Mouse (Mus musculus): ENCODE measurements at regions not wholly inside any gene's neighbourhood (a gene's known extent, or its start where the extent isn't known, plus 50 kb on each side); places are given as distances from the start of the nearest gene placed in this dataset.

- 81% methylated on average over 2 of the region's 2 CpGs for WGBS
- no peak overlapping the region for H3K4me3 ChIP-seq
- DNase-seq (ENCODE audit: low spot score), result no peak
- H3K27me3 ChIP-seq (ENCODE audit: insufficient read depth, poor library complexity, severe bottlenecking), result peaks cover 32% of the 10 kb centered on the region
- no peaks in the 10 kb centered on the region for H3K9me3 ChIP-seq
- no peaks in the 10 kb centered on the region for H3K36me3 ChIP-seq
- H3K4me1 ChIP-seq (replicated peaks), result peaks cover 7% of the 10 kb centered on the region; the same call in 1 of the 2 replicates
- no peak overlapping the region for H3K27ac ChIP-seq
These were observed 157.5 kb upstream of the Ankrd55 start for GRCm38 (mm10) chr13:112130774-112131173.

- no peak overlapping the region for H3K4me3 ChIP-seq
- H3K27me3 ChIP-seq (ENCODE audit: insufficient read depth, poor library complexity, severe bottlenecking), result peaks cover 32% of the 10 kb centered on the region
- DNase-seq (ENCODE audit: low spot score), result no peak
- H3K4me1 ChIP-seq (replicated peaks), result peaks cover 7% of the 10 kb centered on the region; the same call in 1 of the 2 replicates
- no peak overlapping the region for H3K27ac ChIP-seq
- 43% methylated on average over 12 of the region's 12 CpGs for WGBS
- no peaks in the 10 kb centered on the region for H3K9me3 ChIP-seq
- H3K36me3 ChIP-seq, result no peaks in the 10 kb centered on the region
These were observed 157.1 kb upstream of the Ankrd55 start for GRCm38 (mm10) chr13:112131191-112131590.

- WGBS, result 94% methylated on average over 2 of the region's 2 CpGs
- peaks cover 23% of the 10 kb centered on the region for H3K27me3 ChIP-seq (ENCODE audit: insufficient read depth, poor library complexity, severe bottlenecking)
- DNase-seq (ENCODE audit: low spot score), result no peak
- H3K4me3 ChIP-seq, result no peak overlapping the region
- H3K36me3 ChIP-seq, result no peaks in the 10 kb centered on the region
- no peak overlapping the region for H3K27ac ChIP-seq
- no peaks in the 10 kb centered on the region for H3K9me3 ChIP-seq
- H3K4me1 ChIP-seq (replicated peaks), result peaks cover 7% of the 10 kb centered on the region; the same call in 1 of the 2 replicates
These were observed 154.5 kb upstream of the Ankrd55 start for GRCm38 (mm10) chr13:112133736-112134135.

GRCm38 (mm10) chr13:112134701-112135100, 153.6 kb upstream of the Ankrd55 start:
- H3K36me3 ChIP-seq, result no peaks in the 10 kb centered on the region
- H3K27ac ChIP-seq, result no peak overlapping the region
- H3K9me3 ChIP-seq, result no peaks in the 10 kb centered on the region
- WGBS, result 93% methylated on average over 4 of the region's 4 CpGs
- H3K4me1 ChIP-seq (replicated peaks), result peaks cover 7% of the 10 kb centered on the region; the same call in 1 of the 2 replicates
- H3K4me3 ChIP-seq, result no peak overlapping the region
- H3K27me3 ChIP-seq (ENCODE audit: insufficient read depth, poor library complexity, severe bottlenecking), result peaks cover 16% of the 10 kb centered on the region
- no peak for DNase-seq (ENCODE audit: low spot score)

DNA sequence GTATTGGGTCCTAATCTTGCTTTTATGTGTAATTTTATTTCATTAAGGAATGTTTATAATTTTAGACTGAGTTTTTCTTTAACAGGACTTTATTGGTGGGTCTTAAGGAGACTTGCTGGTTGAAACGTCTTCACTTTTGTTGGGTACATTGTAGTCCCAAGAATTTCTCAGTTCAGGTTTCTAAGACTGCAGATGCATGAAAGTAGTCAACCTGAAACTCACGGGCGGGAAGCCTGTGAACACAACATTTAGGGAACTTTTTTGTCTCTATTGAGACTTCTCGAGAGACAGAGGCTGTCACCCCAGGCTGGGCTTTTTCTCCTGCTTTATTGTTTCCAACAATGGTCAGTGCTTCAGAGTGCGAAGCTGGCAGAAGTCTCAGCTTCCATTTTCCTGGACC, 152.5 kb upstream of the Ankrd55 start:
- H3K4me3 ChIP-seq, result no peak overlapping the region
- peaks cover 7% of the 10 kb centered on the region; the same call in 1 of the 2 replicates for H3K4me1 ChIP-seq (replicated peaks)
- no peaks in the 10 kb centered on the region for H3K9me3 ChIP-seq
- H3K27ac ChIP-seq, result no peak overlapping the region
- 45% methylated on average over 5 of the region's 5 CpGs for WGBS
- no peaks in the 10 kb centered on the region for H3K36me3 ChIP-seq
- peaks cover 9% of the 10 kb centered on the region; the same call in 1 of the 2 replicates for H3K27me3 ChIP-seq (ENCODE audit: insufficient read depth, poor library complexity, severe bottlenecking)
- no peak for DNase-seq (ENCODE audit: low spot score)

DNA sequence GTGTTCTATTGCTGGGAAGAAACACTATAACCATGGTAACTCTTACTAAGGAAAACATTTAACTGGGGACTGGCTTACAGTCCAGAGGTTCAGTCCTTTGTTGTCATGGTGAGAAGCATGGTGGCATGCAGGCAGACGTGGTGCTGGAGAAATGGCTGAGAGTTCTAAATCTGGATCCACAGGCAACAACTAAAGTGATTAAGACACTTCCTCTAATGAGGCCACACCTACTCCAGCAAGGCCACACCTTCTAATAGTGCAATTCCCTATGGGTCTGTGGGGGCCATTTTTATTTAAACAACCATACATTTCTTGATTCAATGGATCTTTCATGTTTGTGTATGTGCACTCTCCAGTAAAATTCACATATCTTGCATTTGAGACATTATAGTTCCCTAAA, 151.4 kb upstream of the Ankrd55 start:
- Histone ChIP-seq H3K27ac (no peak overlapping the region), H3K4me1 (replicated peaks) (no peaks in the 10 kb centered on the region), H3K9me3 (no peaks in the 10 kb centered on the region), H3K4me3 (no peak overlapping the region), H3K27me3 (ENCODE audit: insufficient read depth, poor library complexity, severe bottlenecking) (peaks cover 9% of the 10 kb centered on the region; the same call in 1 of the 2 replicates), H3K36me3 (no peaks in the 10 kb centered on the region)
- no peak for DNase-seq (ENCODE audit: low spot score)
- WGBS, result 49% methylated on average over 1 of the region's 1 CpGs

DNA sequence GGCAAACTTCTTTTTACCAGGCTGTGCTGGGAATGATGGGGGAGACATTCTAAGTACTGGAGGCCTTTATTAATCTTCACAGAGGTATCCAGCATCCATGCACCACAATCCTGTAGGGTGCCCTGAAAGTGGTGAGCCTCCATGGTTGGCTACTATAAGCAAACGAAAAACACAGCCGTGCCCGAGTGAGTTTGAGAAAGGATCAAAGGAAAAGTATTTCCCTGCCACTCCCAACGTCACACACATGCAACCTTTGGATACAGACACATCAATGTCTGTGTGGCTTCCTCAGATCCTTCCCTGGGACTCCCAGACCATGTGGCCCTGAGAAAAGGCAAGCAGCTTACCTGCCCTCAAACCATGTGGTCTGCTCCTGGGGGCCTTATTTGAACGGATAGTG, 147.4 kb upstream of the Ankrd55 start:
- DNase-seq (ENCODE audit: low spot score), result no peak
- peaks cover 2% of the 10 kb centered on the region; the same call in 1 of the 2 replicates for H3K27me3 ChIP-seq (ENCODE audit: insufficient read depth, poor library complexity, severe bottlenecking)
- H3K4me3 ChIP-seq, result no peak overlapping the region
- H3K4me1 ChIP-seq (replicated peaks), result peaks cover 12% of the 10 kb centered on the region
- WGBS, result 75% methylated on average over 5 of the region's 5 CpGs
- H3K36me3 ChIP-seq, result no peaks in the 10 kb centered on the region
- H3K9me3 ChIP-seq, result no peaks in the 10 kb centered on the region
- no peak overlapping the region for H3K27ac ChIP-seq

GRCm38 (mm10) chr13:112144393-112145348, 143.6 kb upstream of the Ankrd55 start:
- 72% methylated on average over 7 of the region's 7 CpGs for WGBS
- Histone ChIP-seq H3K27ac (no peak overlapping the region), H3K4me3 (no peak overlapping the region), H3K4me1 (replicated peaks) (peaks cover 20% of the 10 kb centered on the region), H3K36me3 (no peaks in the 10 kb centered on the region), H3K27me3 (ENCODE audit: insufficient read depth, poor library complexity, severe bottlenecking) (peaks cover 5% of the 10 kb centered on the region; the same call in 1 of the 2 replicates), H3K9me3 (no peaks in the 10 kb centered on the region)
- no peak for DNase-seq (ENCODE audit: low spot score)

DNA sequence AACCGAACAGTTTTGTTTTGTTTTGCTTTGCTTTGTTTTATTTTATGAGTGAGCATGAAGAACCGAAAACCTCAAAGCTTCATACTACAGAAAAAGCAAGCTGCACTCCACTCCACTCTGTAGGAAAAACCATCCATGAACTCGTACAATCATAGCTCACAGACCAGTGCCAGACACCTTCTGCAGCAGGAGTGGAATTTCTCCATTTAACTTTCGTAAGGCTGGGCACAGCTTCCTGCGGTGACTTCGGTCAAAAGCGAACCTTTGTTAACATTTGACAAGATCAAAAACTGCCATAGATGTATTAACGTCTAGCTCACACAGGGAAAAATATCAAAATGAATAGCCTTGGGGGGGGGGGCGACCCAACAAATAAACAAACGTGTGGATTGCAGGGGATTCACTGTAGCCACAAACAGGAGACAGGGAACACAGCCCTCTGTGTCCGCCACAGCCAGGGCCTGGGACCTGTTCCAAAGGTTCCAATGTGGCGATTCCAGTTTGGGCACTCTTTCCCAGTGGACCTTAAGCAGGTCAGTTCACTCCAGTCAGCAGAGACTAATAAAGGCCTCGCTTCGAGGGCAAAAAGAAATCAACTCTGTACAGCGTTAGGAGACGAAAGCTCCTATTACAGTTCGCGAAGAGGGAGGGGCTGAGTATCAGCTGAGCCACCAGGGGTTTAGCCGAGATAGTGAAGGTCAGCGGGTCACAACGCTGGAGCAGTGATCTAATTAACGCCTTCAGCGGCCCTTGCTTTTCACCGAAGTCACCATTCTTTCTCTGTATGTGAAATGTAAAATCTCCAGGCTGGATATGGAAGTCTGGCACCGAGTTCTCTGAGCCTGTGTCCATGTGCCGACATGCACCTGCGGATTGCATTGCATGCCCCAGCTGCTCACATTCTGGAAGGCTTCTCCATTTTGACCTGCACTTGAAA, 135.4 kb upstream of the Ankrd55 start:
- Histone ChIP-seq H3K4me3 (peak overlapping the region; percentile 29), H3K27me3 (ENCODE audit: insufficient read depth, poor library complexity, severe bottlenecking) (peaks cover 10% of the 10 kb centered on the region), H3K4me1 (replicated peaks) (peaks cover 22% of the 10 kb centered on the region), H3K36me3 (no peaks in the 10 kb centered on the region), H3K27ac (peak overlapping the region; percentile 50; the same call in 1 of the 2 replicates), H3K9me3 (no peaks in the 10 kb centered on the region)
- WGBS, result 16% methylated on average over 27 of the region's 27 CpGs
- peak; percentile 41 for DNase-seq (ENCODE audit: low spot score)

DNA sequence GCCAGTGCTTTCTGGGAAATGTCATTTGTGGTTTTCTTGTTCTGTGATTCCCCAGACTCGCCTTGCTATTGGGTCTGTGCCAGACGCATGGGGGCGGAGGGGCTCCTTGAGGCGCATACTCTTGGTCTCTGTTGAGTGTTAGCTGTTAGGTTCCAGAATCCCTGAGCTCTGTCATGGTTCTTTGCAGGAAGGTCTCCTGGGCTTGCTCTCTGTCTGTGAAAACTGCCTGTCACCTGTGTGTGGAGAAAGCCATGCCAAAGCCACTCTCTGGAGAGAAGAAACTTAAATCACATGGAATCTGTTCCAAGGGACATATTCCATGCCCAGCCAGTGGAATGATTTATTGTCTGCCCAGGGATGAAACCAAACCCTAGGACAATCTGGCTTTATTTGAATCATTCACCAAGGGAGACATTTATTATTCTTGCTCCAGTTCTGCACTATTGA, 134.5 kb upstream of the Ankrd55 start:
- H3K4me3 ChIP-seq, result no peak overlapping the region
- H3K27ac ChIP-seq, result no peak overlapping the region
- no peak for DNase-seq (ENCODE audit: low spot score)
- no peaks in the 10 kb centered on the region for H3K9me3 ChIP-seq
- 57% methylated on average over 4 of the region's 4 CpGs for WGBS
- H3K27me3 ChIP-seq (ENCODE audit: insufficient read depth, poor library complexity, severe bottlenecking), result peaks cover 10% of the 10 kb centered on the region
- peaks cover 22% of the 10 kb centered on the region for H3K4me1 ChIP-seq (replicated peaks)
- no peaks in the 10 kb centered on the region for H3K36me3 ChIP-seq

- Histone ChIP-seq H3K4me1 (replicated peaks) (peaks cover 14% of the 10 kb centered on the region), H3K4me3 (no peak overlapping the region), H3K27ac (no peak overlapping the region), H3K36me3 (no peaks in the 10 kb centered on the region), H3K9me3 (no peaks in the 10 kb centered on the region), H3K27me3 (ENCODE audit: insufficient read depth, poor library complexity, severe bottlenecking) (no peaks in the 10 kb centered on the region)
- no peak for DNase-seq (ENCODE audit: low spot score)
- WGBS, result 79% methylated on average over 9 of the region's 9 CpGs
These were observed 128.7 kb upstream of the Ankrd55 start for GRCm38 (mm10) chr13:112159430-112160172.

- H3K4me3 ChIP-seq, result no peak overlapping the region
- no peaks in the 10 kb centered on the region for H3K36me3 ChIP-seq
- WGBS, result 63% methylated on average over 2 of the region's 2 CpGs
- H3K27ac ChIP-seq, result no peak overlapping the region; the same call in 1 of the 2 replicates
- DNase-seq (ENCODE audit: low spot score), result no peak
- H3K4me1 ChIP-seq (replicated peaks), result peaks cover 18% of the 10 kb centered on the region
- no peaks in the 10 kb centered on the region for H3K27me3 ChIP-seq (ENCODE audit: insufficient read depth, poor library complexity, severe bottlenecking)
- H3K9me3 ChIP-seq, result no peaks in the 10 kb centered on the region
These were observed 128.0 kb upstream of the Ankrd55 start for GRCm38 (mm10) chr13:112160173-112160641.
